Mouse (Mus musculus): ENCODE measurements around the gene Nsf.

GRCm38 (mm10) chr11:103862951-103863350 is 90.9 kb downstream of the Nsf start:
- TF ChIP-seq CTCF (IDR thresholded peaks at IDR 0.05; ENCODE audit: control insufficient read depth, insufficient read depth, insufficient replicate concordance, low read depth, low read length) (no peak), POLR2A (IDR thresholded peaks at IDR 0.05; ENCODE audit: control insufficient read depth, low read depth, low read length) (no peak)

Measured in testis, adult 2 months (tissue).